ENCODE assay signal across 21 mouse cellular contexts in genomic region chr14:46276926-46277831, GRCm38 (mm10).
DNase-seq lines count a peak whose midpoint lies in the region; ATAC-seq lines count a peak whose summit lies in the region.
"Had no signal": no experiment of that assay in that cellular context is flagged by ENCODE, and none has a peak within 500 bp of the region (broad histone marks: within the 10 kb centered on the region; RNA-seq: fewer than 3 reads in every experiment).

No protein-coding gene starts in this region.

- no peak overlapping the region for H3K4me3 ChIP-seq in lung, embryonic 16.5 days (ENCODE audit: low read length)
- H3K4me3 ChIP-seq: heart, adult 2 months; hindbrain, embryonic 12.5 days; limb, embryonic 15.5 days; midbrain, embryonic 15.5 days; myocyte; neural tube, embryonic 13.5 days had no signal

- H3K9ac ChIP-seq in lung, embryonic 16.5 days (ENCODE audit: low read length), result no peak overlapping the region
- H3K9ac ChIP-seq: forebrain, postnatal 0 days; hindbrain, embryonic 12.5 days; limb, embryonic 15.5 days; midbrain, embryonic 15.5 days; neural tube, embryonic 13.5 days had no signal

- no peak overlapping the region for H3K4me2 ChIP-seq in lung, embryonic 16.5 days (ENCODE audit: low read depth, low read length)
- H3K4me2 ChIP-seq: hindbrain, embryonic 12.5 days; limb, embryonic 15.5 days; midbrain, embryonic 15.5 days; neural tube, embryonic 13.5 days had no signal

- no peaks in the 10 kb centered on the region for H3K4me1 ChIP-seq in lung, embryonic 16.5 days (replicated peaks; ENCODE audit: control insufficient read depth, insufficient read depth, low read length)
- H3K4me1 ChIP-seq: hindbrain, embryonic 12.5 days; limb, embryonic 15.5 days; midbrain, embryonic 15.5 days; neural tube, embryonic 13.5 days had no signal

- H3K36me3 ChIP-seq in lung, embryonic 16.5 days (ENCODE audit: control insufficient read depth, insufficient read depth, low read length), result no peaks in the 10 kb centered on the region
- H3K36me3 ChIP-seq: hindbrain, embryonic 12.5 days; limb, embryonic 15.5 days; midbrain, embryonic 15.5 days; neural tube, embryonic 13.5 days had no signal

- ATAC-seq in lung, embryonic 16.5 days (ENCODE audit: low read depth), result peak; percentile 61
- ATAC-seq: forebrain, postnatal 0 days; midbrain, embryonic 15.5 days had no signal

- WGBS in lung, embryonic 16.5 days, result 56% methylated on average over 6 of the region's 6 CpGs

- peak overlapping the region; percentile 66 for H3K27ac ChIP-seq in lung, embryonic 16.5 days (ENCODE audit: low read length)
- H3K27ac ChIP-seq: heart, adult 2 months; hindbrain, embryonic 12.5 days; limb, embryonic 15.5 days; macrophage; midbrain, embryonic 15.5 days; neural tube, embryonic 13.5 days had no signal

- no peaks in the 10 kb centered on the region for H3K27me3 ChIP-seq in lung, embryonic 16.5 days (ENCODE audit: control insufficient read depth, insufficient read depth, low read depth, low read length)
- H3K27me3 ChIP-seq: hindbrain, embryonic 12.5 days; limb, embryonic 15.5 days; midbrain, embryonic 15.5 days; neural tube, embryonic 13.5 days had no signal

- peak; percentile 10 for DNase-seq in kidney, adult 18-20 months
- DNase-seq in kidney, postnatal 10 days, result no peak
- DNase-seq in lung, adult 18-20 months, result peak; percentile 47 to 57
- DNase-seq in lung, postnatal 14 days, result no peak
- DNase-seq in thymus, postnatal 25 days, result no peak
- DNase-seq in adrenal gland, adult 18-20 months (ENCODE audit: low spot score in 2 of 2), result no peak
- DNase-seq: adrenal gland, postnatal 36 days; cerebellum, adult 9-11 months; forebrain, postnatal 0 days; gastrocnemius, postnatal 25 days; heart, adult 2 months; left cerebral cortex, postnatal 4 days; retina, postnatal 1 day; right cerebral cortex, postnatal 25 days had no signal

- H3K9me3 ChIP-seq in lung, embryonic 16.5 days (ENCODE audit: control insufficient read depth, low read length), result no peaks in the 10 kb centered on the region
- H3K9me3 ChIP-seq: hindbrain, embryonic 12.5 days; limb, embryonic 15.5 days; midbrain, embryonic 15.5 days had no signal

Comparison
In these comparisons a context has a peak if more than half of its experiments do, and no peak if none do; other contexts are left out.
1. DNase-seq: peak in kidney, adult 18-20 months (single experiment) and lung, adult 18-20 months (2 of 2); none in kidney, postnatal 10 days (single experiment), lung, postnatal 14 days (single experiment), thymus, postnatal 25 days (single experiment) and adrenal gland, adult 18-20 months (0 of 2).